Mouse (Mus musculus) brain, embryonic 14.5 days (tissue): ENCODE results near the gene Iqcd.

Experiments
- CTCF ChIP-seq: fragments of 200-500 bp; IDR thresholded peaks from 2 replicates; pipeline ENCODE4 v1.5.1; 2012; ENCODE audit warnings: inconsistent platforms, mild to moderate bottlenecking, moderate library complexity, borderline replicate concordance; ENCODE audit not compliant: insufficient read depth, insufficient read length; ENCODE audit errors: extremely low read depth
- POLR2A ChIP-seq: fragments of 200-500 bp; IDR thresholded peaks from 2 replicates; pipeline ENCODE4 v1.6.1; 2012; ENCODE audit warnings: mild to moderate bottlenecking, inconsistent platforms, borderline replicate concordance; ENCODE audit not compliant: poor library complexity, insufficient read depth, insufficient read length, severe bottlenecking; ENCODE audit errors: extremely low read depth

GRCm38 (mm10) chr5:120631128-120631527, 42.3 kb downstream of the Iqcd start:
- no peak for TF ChIP-seq POLR2A
- no peak; the same call in 1 of the 2 replicates for TF ChIP-seq CTCF
